Mouse (Mus musculus) heart, embryonic 16.5 days (tissue): Measurements from ENCODE around the gene Stambpl1. TPM values are rescaled to one million over a fixed set of nuclear protein-coding genes. Genes with fewer than 3 reads are reported as not detected.

Source experiments
- ATAC-seq: fragments of 200-750 bp; cut with Nextera tagmentation; replicated peaks from 2 replicates; pipeline ENCODE4 v1.8.0; 2017; ENCODE audit warnings: moderate number of reproducible peaks; ENCODE audit not compliant: insufficient read depth, low FRiP score; ENCODE audit errors: extremely low read depth
- H3K27ac ChIP-seq: fragments of 300-500 bp; sonication (generic); 2 replicates; pipeline ENCODE4 v1.5.1; 2014; ENCODE audit warnings: mild to moderate bottlenecking, low read length, control low read depth, moderate library complexity
- H3K27me3 ChIP-seq: fragments of 300-500 bp; sonication (generic); 2 replicates; pipeline ENCODE4 v1.6.1; 2014; ENCODE audit warnings: low read length, mixed read lengths; ENCODE audit not compliant: control insufficient read depth, insufficient read depth
- H3K36me3 ChIP-seq: fragments of 300-500 bp; sonication (generic); 2 replicates; pipeline ENCODE4 v1.6.1; 2014; ENCODE audit not compliant: control insufficient read depth, insufficient read depth
- H3K4me1 ChIP-seq: fragments of 300-500 bp; sonication (generic); 2 replicates; pipeline ENCODE4 v1.6.1; 2014; ENCODE audit warnings: low read length, mixed read lengths; ENCODE audit not compliant: control insufficient read depth, insufficient read depth
- H3K4me2 ChIP-seq: fragments of 300-500 bp; sonication (generic); 2 replicates; pipeline ENCODE4 v1.6.1; 2014; ENCODE audit warnings: low read depth, mild to moderate bottlenecking, control low read depth, low read length
- H3K4me3 ChIP-seq: fragments of 300-500 bp; sonication (generic); 2 replicates; pipeline ENCODE4 v1.5.1; 2014; ENCODE audit warnings: mild to moderate bottlenecking, control low read depth, low read length
- H3K9ac ChIP-seq: fragments of 300-500 bp; sonication (generic); 2 replicates; pipeline ENCODE4 v1.6.1; 2014; ENCODE audit warnings: low read length, control low read depth
- H3K9me3 ChIP-seq: fragments of 300-500 bp; sonication (generic); replicated peaks from 2 replicates; pipeline ENCODE4 v1.6.1; 2016; ENCODE audit warnings: low read length; ENCODE audit not compliant: control insufficient read depth
- WGBS: fragments of 180-500 bp; shearing (Covaris S2); extraction: QIAGEN DNeasy Blood & Tissue Kit; methylation state at CpG from one replicate; pipeline ENCODE4 v1.1.7; 2014; 5-methylcytosine and 5-hydroxymethylcytosine counted together
- polyA plus RNA-seq: library from polyadenylated mRNA; unstranded; fragments of >200 nt; fragmentation: Nextera tagmentation; extraction: Ambion mirVana; gene quantifications from 2 replicates; pipeline ENCODE4 v1.2.1, GENCODE M21; 2015

Stambpl1 gene
- polyA plus RNA-seq, 1 experiment from 2014 or later, result 10.6 TPM

- ATAC-seq, result no peak
- Histone ChIP-seq H3K36me3 (no peaks in the 10 kb centered on the region), H3K4me3 (no peak overlapping the region), H3K4me1 (no peaks in the 10 kb centered on the region), H3K9me3 (no peaks in the 10 kb centered on the region), H3K27ac (no peak overlapping the region), H3K9ac (no peak overlapping the region), H3K27me3 (no peaks in the 10 kb centered on the region), H3K4me2 (no peak overlapping the region)
- 89% methylated on average over 5 of the region's 5 CpGs for WGBS
These were observed 27.4 kb downstream of the Stambpl1 start for GRCm38 (mm10) chr19:34219260-34219968.

- WGBS, result 67% methylated on average over 3 of the region's 3 CpGs
- Histone ChIP-seq H3K4me2 (no peak overlapping the region), H3K4me1 (no peaks in the 10 kb centered on the region), H3K27me3 (no peaks in the 10 kb centered on the region), H3K4me3 (no peak overlapping the region), H3K27ac (no peak overlapping the region), H3K9me3 (no peaks in the 10 kb centered on the region), H3K36me3 (no peaks in the 10 kb centered on the region), H3K9ac (no peak overlapping the region)
- no peak for ATAC-seq
These were observed 28.8 kb downstream of the Stambpl1 start for GRCm38 (mm10) chr19:34220732-34221380.

GRCm38 (mm10) chr19:34222805-34223204 is 30.8 kb downstream of the Stambpl1 start:
- 90% methylated on average over 3 of the region's 3 CpGs for WGBS
- no peak overlapping the region for H3K27ac ChIP-seq
- no peaks in the 10 kb centered on the region for H3K36me3 ChIP-seq
- no peaks in the 10 kb centered on the region for H3K4me1 ChIP-seq
- H3K27me3 ChIP-seq, result no peaks in the 10 kb centered on the region
- no peak for ATAC-seq
- no peak overlapping the region for H3K4me3 ChIP-seq
- no peak overlapping the region for H3K9ac ChIP-seq
- no peaks in the 10 kb centered on the region for H3K9me3 ChIP-seq
- H3K4me2 ChIP-seq, result no peak overlapping the region

GRCm38 (mm10) chr19:34231596-34231995 is 39.6 kb downstream of the Stambpl1 start:
- no peaks in the 10 kb centered on the region for H3K9me3 ChIP-seq
- 78% methylated on average over 7 of the region's 7 CpGs for WGBS
- no peak overlapping the region for H3K27ac ChIP-seq
- H3K4me1 ChIP-seq, result no peaks in the 10 kb centered on the region
- no peak overlapping the region for H3K4me3 ChIP-seq
- H3K27me3 ChIP-seq, result no peaks in the 10 kb centered on the region
- H3K9ac ChIP-seq, result no peak overlapping the region
- no peak for ATAC-seq
- 0 out of 2 replicates have a peak, but pooled peaks cover 2% of the 10 kb centered on the region for H3K36me3 ChIP-seq
- H3K4me2 ChIP-seq, result no peak overlapping the region

GRCm38 (mm10) chr19:34232326-34232725 is 40.3 kb downstream of the Stambpl1 start:
- Histone ChIP-seq H3K9ac (no peak overlapping the region), H3K4me1 (no peaks in the 10 kb centered on the region), H3K27ac (no peak overlapping the region), H3K4me2 (no peak overlapping the region), H3K36me3 (peaks cover 2% of the 10 kb centered on the region; the same call in 1 of the 2 replicates), H3K27me3 (no peaks in the 10 kb centered on the region), H3K9me3 (no peaks in the 10 kb centered on the region), H3K4me3 (no peak overlapping the region)
- 65% methylated on average over 5 of the region's 5 CpGs for WGBS
- ATAC-seq, result no peak

- no peak overlapping the region for H3K9ac ChIP-seq
- H3K4me1 ChIP-seq, result no peaks in the 10 kb centered on the region
- peaks cover 6% of the 10 kb centered on the region; the same call in 1 of the 2 replicates for H3K36me3 ChIP-seq
- peak overlapping the region; percentile 7; the same call in 1 of the 2 replicates for H3K4me2 ChIP-seq
- WGBS, result 56% methylated on average over 14 of the region's 14 CpGs
- no peak for ATAC-seq
- no peaks in the 10 kb centered on the region for H3K9me3 ChIP-seq
- H3K4me3 ChIP-seq, result no peak overlapping the region
- H3K27me3 ChIP-seq, result no peaks in the 10 kb centered on the region
- H3K27ac ChIP-seq, result no peak overlapping the region
These were observed 41.9 kb downstream of the Stambpl1 start for GRCm38 (mm10) chr19:34233944-34234343.

- Histone ChIP-seq H3K4me2 (no peak overlapping the region), H3K9me3 (no peaks in the 10 kb centered on the region), H3K36me3 (peaks cover 8% of the 10 kb centered on the region), H3K4me1 (no peaks in the 10 kb centered on the region), H3K27me3 (no peaks in the 10 kb centered on the region), H3K4me3 (no peak overlapping the region), H3K9ac (no peak overlapping the region), H3K27ac (no peak overlapping the region)
- ATAC-seq, result no peak
- WGBS, result 75% methylated on average over 3 of the region's 3 CpGs
These were observed 44.0 kb downstream of the Stambpl1 start for GRCm38 (mm10) chr19:34236049-34236448.

- Histone ChIP-seq H3K9ac (no peak overlapping the region), H3K4me3 (no peak overlapping the region), H3K9me3 (no peaks in the 10 kb centered on the region), H3K4me1 (no peaks in the 10 kb centered on the region), H3K27me3 (no peaks in the 10 kb centered on the region), H3K4me2 (no peak overlapping the region), H3K36me3 (peaks cover 11% of the 10 kb centered on the region), H3K27ac (no peak overlapping the region)
- 98% methylated on average over 2 of the region's 2 CpGs for WGBS
- no peak for ATAC-seq
These were observed 45.7 kb downstream of the Stambpl1 start for GRCm38 (mm10) chr19:34237746-34238145.

- H3K9me3 ChIP-seq, result no peaks in the 10 kb centered on the region
- 0 out of 2 replicates have a peak, but pooled peaks cover 3% of the 10 kb centered on the region for H3K27me3 ChIP-seq
- 55% methylated on average over 5 of the region's 5 CpGs for WGBS
- H3K4me3 ChIP-seq, result no peak overlapping the region
- H3K36me3 ChIP-seq, result peaks cover 20% of the 10 kb centered on the region
- H3K4me2 ChIP-seq, result no peak overlapping the region
- no peak overlapping the region for H3K27ac ChIP-seq
- no peak for ATAC-seq
- no peaks in the 10 kb centered on the region for H3K4me1 ChIP-seq
- no peak overlapping the region for H3K9ac ChIP-seq
These were observed 48.4 kb downstream of the Stambpl1 start for GRCm38 (mm10) chr19:34240273-34241039.
